Mouse (Mus musculus): ENCODE measurements around the gene Lamc1.

- no peak for TF ChIP-seq CTCF (IDR thresholded peaks at IDR 0.05; ENCODE audit: extremely low read depth, insufficient read depth, insufficient read length, insufficient replicate concordance)
- TF ChIP-seq POLR2A (IDR thresholded peaks at IDR 0.05; ENCODE audit: low read depth, low read length): no peak
Measured at GRCm38 (mm10) chr1:153351034-153351433, 18.4 kb upstream of the Lamc1 start.

All from spleen, adult 2 months (tissue).